Mouse (Mus musculus) olfactory bulb, adult 2 months (tissue): ENCODE results near the gene Pkd1l3.

ENCODE experiments used
- CTCF ChIP-seq: fragments of 200-500 bp; IDR thresholded peaks from 2 replicates; pipeline ENCODE4 v1.5.1; 2012; ENCODE audit warnings: low read depth, mild to moderate bottlenecking, low read length, moderate library complexity; ENCODE audit not compliant: insufficient read depth
- POLR2A ChIP-seq: fragments of 200-500 bp; IDR thresholded peaks from 2 replicates; pipeline ENCODE4 v1.6.1; 2012; ENCODE audit warnings: mild to moderate bottlenecking, low read depth, low read length, moderate library complexity; ENCODE audit not compliant: insufficient read depth

DNA sequence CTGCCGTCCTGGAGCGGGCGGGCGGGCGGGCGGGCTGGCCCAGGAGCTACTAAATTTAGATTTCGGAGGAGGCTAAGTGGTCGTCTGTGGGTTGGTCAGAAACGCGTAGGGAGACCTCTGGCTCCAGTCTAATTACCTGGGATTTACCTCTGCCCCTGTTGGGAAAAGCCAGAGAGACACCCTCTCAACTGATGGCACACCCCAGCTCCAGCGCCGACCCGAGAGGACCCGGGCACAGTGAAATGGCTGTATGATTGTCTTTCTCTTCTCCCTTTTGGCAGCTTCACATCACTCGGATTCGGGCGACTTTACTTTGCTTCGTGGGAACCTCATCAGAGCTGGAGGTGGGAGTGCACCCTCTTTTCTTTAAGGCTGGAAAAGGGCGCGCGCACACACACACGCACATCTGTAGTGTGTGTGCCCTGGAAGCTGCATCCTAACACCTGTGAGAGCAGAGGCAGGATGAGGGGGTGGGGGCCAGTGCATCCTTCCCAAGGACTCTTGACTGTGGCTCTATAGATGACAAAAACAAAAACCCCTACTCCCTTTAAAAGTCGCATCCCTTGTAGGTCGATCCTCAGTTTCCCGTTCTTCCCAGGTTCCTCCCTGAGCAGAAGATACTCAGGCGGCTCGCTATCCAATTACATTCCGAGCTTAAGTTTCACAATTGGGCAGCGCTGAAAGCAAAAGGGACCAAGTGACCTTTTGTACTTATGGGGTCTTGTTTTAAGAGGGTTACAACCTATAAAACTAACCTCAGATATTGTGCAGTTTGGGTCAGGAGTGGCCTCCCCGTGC is 92.0 kb downstream of the Pkd1l3 start:
- TF ChIP-seq CTCF: peak; percentile 24; the same call in 1 of the 2 replicates
- no peak for TF ChIP-seq POLR2A
